Mouse (Mus musculus) hindbrain, embryonic 16.5 days (tissue): ENCODE data around the gene Cbfa2t2. TPM values are rescaled to one million over a fixed set of nuclear protein-coding genes. Genes with fewer than 3 reads are reported as not detected.
"Not testable (repeated sequence)": the region's sequence is repeated elsewhere in the genome, so short reads cannot be mapped to it uniquely, and the experiment has no call there.

Experiments
- ATAC-seq: fragments of 200-750 bp; cut with Nextera tagmentation; 2 replicates; pipeline ENCODE4 v1.8.0; 2017; ENCODE audit warnings: moderate TSS enrichment, moderate library complexity
- H3K27ac ChIP-seq: fragments of 300-500 bp; sonication (generic); 2 replicates; pipeline ENCODE4 v1.5.1; 2014; ENCODE audit warnings: low read depth, mild to moderate bottlenecking, control low read depth, low read length, moderate library complexity
- H3K27me3 ChIP-seq: fragments of 300-500 bp; sonication (generic); replicated peaks from 2 replicates; pipeline ENCODE4 v1.6.1; 2014; ENCODE audit warnings: low read length; ENCODE audit not compliant: control insufficient read depth, insufficient read depth
- H3K36me3 ChIP-seq: fragments of 300-500 bp; sonication (generic); 2 replicates; pipeline ENCODE4 v1.6.1; 2014; ENCODE audit warnings: mild to moderate bottlenecking, low read length, moderate library complexity, mixed read lengths; ENCODE audit not compliant: control insufficient read depth, insufficient read depth
- H3K4me1 ChIP-seq: fragments of 300-500 bp; sonication (generic); 2 replicates; pipeline ENCODE4 v1.6.1; 2014; ENCODE audit warnings: low read depth, low read length; ENCODE audit not compliant: control insufficient read depth, insufficient read depth
- H3K4me2 ChIP-seq: fragments of 300-500 bp; sonication (generic); 2 replicates; pipeline ENCODE4 v1.6.1; 2014; ENCODE audit warnings: mild to moderate bottlenecking, low read length, control low read depth, moderate library complexity
- H3K4me3 ChIP-seq: fragments of 300-500 bp; sonication (generic); 2 replicates; pipeline ENCODE4 v1.5.1; 2014; ENCODE audit warnings: mild to moderate bottlenecking, low read length, control low read depth, moderate library complexity
- H3K9ac ChIP-seq: fragments of 300-500 bp; sonication (generic); 2 replicates; pipeline ENCODE4 v1.6.1; 2014; ENCODE audit warnings: low read depth, mild to moderate bottlenecking, control low read depth, low read length, moderate library complexity
- H3K9me3 ChIP-seq: fragments of 300-500 bp; sonication (generic); 2 replicates; pipeline ENCODE4 v1.6.1; 2014; ENCODE audit warnings: mild to moderate bottlenecking, low read length, moderate library complexity; ENCODE audit not compliant: control insufficient read depth
- WGBS: fragments of 180-500 bp; shearing (Covaris S2); extraction: QIAGEN DNeasy Blood & Tissue Kit; methylation state at CpG from one replicate; pipeline ENCODE4 v1.1.7; 2014; 5-methylcytosine and 5-hydroxymethylcytosine counted together
- polyA plus RNA-seq: library from polyadenylated mRNA; unstranded; fragments of >200 nt; fragmentation: Nextera tagmentation; extraction: Ambion mirVana; gene quantifications from 2 replicates; pipeline ENCODE4 v1.2.1, GENCODE M21; 2015

Cbfa2t2 gene
- polyA plus RNA-seq, 1 experiment from 2014 or later: 39.8 TPM

DNA sequence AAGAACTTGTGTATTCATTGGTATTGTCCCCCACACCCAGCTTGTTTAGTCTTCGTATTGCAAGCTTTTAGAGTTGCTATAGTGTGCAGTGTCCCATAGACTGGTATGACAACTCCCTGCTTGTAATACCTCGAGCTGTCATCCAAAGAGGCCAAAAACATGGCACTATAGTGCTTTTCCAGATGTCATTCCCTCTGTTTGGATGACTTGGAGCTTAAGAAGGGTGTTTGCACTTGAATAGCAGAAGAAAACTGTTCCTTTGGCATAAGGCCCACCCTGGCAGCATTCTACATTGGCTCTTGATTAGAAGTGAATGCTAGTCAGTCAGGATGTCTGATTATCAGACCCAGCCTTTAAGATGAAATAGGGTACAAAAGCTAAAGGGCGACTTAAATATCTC is 40.7 kb downstream of the Cbfa2t2 start:
- Histone ChIP-seq H3K27me3 (no peaks in the 10 kb centered on the region), H3K4me1 (no peaks in the 10 kb centered on the region; the same call in 1 of the 2 replicates), H3K4me2 (no peak overlapping the region), H3K9ac (no peak overlapping the region), H3K36me3 (no peaks in the 10 kb centered on the region), H3K27ac (no peak overlapping the region), H3K4me3 (no peak overlapping the region), H3K9me3 (no peaks in the 10 kb centered on the region)
- WGBS: 47% methylated on average over 3 of the region's 3 CpGs
- no peak for ATAC-seq

DNA sequence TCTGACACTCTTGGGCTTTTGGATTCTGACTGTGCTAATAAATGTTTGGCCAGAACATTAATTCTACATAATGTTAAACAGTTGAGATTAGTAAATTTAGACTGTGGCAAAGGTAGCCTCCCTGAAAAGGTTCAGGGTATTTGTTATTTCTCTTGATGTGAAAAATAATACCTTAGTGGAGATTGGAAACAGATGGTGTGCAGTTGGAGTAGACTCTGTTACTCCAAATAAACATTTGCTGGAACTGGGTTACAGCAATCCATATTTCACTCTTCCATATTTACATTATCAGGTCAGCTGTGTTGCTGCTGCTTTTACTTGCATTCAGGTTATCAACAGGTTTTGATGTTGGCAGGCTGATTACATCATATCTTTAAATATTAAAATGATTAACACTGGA is 55.5 kb downstream of the Cbfa2t2 start:
- ATAC-seq: no peak
- no peak overlapping the region for H3K4me3 ChIP-seq
- no peak overlapping the region for H3K4me2 ChIP-seq
- no peak overlapping the region for H3K27ac ChIP-seq
- no peaks in the 10 kb centered on the region for H3K4me1 ChIP-seq
- H3K9ac ChIP-seq: no peak overlapping the region
- no peaks in the 10 kb centered on the region for H3K36me3 ChIP-seq
- no peaks in the 10 kb centered on the region for H3K27me3 ChIP-seq
- no peaks in the 10 kb centered on the region for H3K9me3 ChIP-seq

DNA sequence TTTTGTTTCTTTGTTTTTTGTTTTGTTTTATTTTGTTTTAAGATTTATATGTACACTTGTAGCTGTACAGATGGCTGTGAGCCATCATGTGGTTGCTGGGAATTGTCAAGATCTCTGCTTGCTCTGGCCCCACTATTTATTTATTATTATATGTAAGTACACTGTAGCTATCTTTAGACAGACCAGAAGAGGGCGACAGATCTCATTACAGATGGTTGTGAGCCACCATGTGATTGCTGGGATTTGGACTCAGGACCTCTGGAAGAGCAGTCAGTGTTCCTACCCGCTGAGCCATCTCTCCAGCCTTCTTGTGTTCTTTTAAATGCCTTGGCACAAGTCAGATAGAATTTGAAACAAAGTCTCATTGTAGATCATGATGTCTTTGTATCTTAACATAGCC is 57.3 kb downstream of the Cbfa2t2 start:
- H3K4me1 ChIP-seq, ATAC-seq: not testable (repeated sequence)

DNA sequence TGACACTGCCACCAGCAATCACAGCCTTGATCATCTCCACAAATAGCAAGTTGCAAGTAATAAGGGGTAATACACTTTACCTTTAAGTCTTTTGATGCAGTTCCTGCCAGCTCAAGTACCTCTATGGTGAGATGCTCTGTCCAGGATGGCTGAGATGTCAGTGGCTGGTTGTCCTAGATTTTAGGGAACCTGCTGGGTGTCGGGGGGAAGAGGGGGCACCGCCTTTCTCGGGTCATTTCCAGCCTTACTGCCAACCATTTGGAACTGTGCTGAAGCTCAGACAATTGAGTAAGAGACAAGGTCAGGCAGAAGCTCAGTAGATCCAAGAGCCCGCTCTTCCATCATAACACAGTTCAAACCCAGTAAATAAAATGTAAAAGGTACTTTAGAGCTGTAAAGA is 58.7 kb downstream of the Cbfa2t2 start:
- Histone ChIP-seq H3K4me1 (peaks cover 3% of the 10 kb centered on the region), H3K9ac (no peak overlapping the region), H3K9me3 (no peaks in the 10 kb centered on the region), H3K27me3 (no peaks in the 10 kb centered on the region), H3K4me3 (no peak overlapping the region), H3K4me2 (no peak overlapping the region), H3K36me3 (no peaks in the 10 kb centered on the region), H3K27ac (no peak overlapping the region)
- no peak for ATAC-seq
- WGBS: 87% methylated on average over 4 of the region's 4 CpGs

More for the DNA sequence above, 57.3 kb downstream of the Cbfa2t2 start:
- H3K4me2 ChIP-seq, H3K27me3 ChIP-seq, H3K9ac ChIP-seq, H3K4me3 ChIP-seq, H3K9me3 ChIP-seq, H3K27ac ChIP-seq, H3K36me3 ChIP-seq: not testable (repeated sequence)
- WGBS: 47% methylated on average over 2 of the region's 2 CpGs

DNA sequence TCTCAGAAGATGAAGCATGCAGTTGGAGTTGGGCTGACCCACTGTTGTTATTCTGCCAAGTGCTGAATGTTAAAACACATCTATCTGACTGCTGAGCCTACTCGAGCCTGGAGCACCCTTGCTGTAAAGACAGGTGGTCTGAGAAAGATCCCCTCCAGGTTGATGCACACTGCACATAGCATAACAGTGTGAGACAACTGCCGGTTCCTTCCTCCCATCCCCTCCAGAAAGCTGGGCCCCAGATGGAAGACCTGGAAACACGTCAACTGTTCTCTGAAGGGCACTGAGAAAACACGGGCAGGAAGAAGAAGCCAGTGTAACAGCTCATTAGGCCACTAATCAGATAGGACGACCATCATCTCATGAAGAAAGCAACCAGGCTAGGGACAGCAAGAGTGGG is 62.3 kb downstream of the Cbfa2t2 start:
- Histone ChIP-seq H3K4me2 (no peak overlapping the region), H3K27me3 (no peaks in the 10 kb centered on the region), H3K4me3 (no peak overlapping the region), H3K9me3 (no peaks in the 10 kb centered on the region), H3K27ac (no peak overlapping the region), H3K9ac (no peak overlapping the region), H3K36me3 (no peaks in the 10 kb centered on the region), H3K4me1 (peaks cover 3% of the 10 kb centered on the region)
- 0 out of 2 replicates have a peak, but pooled peaks have one; percentile 45 for ATAC-seq
- 42% methylated on average over 5 of the region's 5 CpGs for WGBS

DNA sequence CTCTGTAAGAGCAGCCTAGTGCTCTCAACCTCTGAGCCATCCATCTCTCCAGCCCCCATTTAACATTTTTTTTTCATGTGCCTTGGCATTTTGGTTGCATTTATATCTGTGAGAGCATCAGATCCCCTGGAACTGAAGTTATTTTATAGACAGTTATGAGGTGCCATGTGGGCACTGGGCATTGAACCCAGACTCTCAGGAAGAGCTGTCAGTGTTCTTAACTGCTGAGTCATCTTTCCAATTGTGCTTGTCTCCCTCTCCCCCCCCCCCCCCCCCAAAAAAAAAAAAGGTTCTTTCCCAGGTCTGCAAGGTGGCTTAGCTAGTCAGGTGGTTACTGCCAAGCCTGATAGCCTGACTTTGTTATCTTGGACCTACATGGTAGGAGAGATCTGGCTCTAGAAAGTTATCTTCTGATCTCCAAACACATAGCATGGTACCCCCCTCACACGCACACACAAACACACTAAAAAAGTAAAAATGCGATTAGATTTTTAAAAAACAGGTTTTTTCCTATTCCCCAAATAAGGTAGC is 63.5 kb downstream of the Cbfa2t2 start:
- 96% methylated on average over 2 of the region's 2 CpGs for WGBS
- Histone ChIP-seq H3K4me2 (no peak overlapping the region), H3K9ac (no peak overlapping the region), H3K4me3 (no peak overlapping the region), H3K27ac (no peak overlapping the region), H3K27me3 (no peaks in the 10 kb centered on the region), H3K4me1 (peaks cover 3% of the 10 kb centered on the region), H3K36me3 (no peaks in the 10 kb centered on the region), H3K9me3 (no peaks in the 10 kb centered on the region)
- ATAC-seq: no peak

DNA sequence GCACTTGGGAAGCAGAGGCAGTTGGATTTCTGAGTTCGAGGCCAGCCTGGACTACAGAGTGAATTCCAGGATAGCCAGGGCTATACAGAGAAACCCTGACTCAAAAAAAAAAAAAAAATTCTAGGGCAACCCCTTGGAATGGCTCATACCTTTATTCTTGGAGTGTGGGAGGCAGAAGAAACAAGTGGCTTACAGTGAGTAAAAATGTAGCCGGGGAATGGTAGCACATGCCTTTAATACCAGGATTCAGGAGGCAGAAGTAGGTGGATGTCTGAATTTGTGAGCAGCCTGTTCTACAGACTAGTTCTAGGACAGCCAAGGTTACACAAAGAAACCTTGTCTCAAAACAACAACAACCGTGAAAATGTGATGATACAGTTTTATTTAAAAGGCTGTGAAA is 64.5 kb downstream of the Cbfa2t2 start:
- Histone ChIP-seq H3K4me3 (no peak overlapping the region), H3K4me2 (no peak overlapping the region), H3K9me3 (no peaks in the 10 kb centered on the region), H3K27ac (no peak overlapping the region), H3K27me3 (no peaks in the 10 kb centered on the region), H3K9ac (no peak overlapping the region), H3K36me3 (no peaks in the 10 kb centered on the region), H3K4me1 (peaks cover 3% of the 10 kb centered on the region)
- WGBS: 88% methylated on average over 3 of the region's 3 CpGs
- no peak for ATAC-seq

DNA sequence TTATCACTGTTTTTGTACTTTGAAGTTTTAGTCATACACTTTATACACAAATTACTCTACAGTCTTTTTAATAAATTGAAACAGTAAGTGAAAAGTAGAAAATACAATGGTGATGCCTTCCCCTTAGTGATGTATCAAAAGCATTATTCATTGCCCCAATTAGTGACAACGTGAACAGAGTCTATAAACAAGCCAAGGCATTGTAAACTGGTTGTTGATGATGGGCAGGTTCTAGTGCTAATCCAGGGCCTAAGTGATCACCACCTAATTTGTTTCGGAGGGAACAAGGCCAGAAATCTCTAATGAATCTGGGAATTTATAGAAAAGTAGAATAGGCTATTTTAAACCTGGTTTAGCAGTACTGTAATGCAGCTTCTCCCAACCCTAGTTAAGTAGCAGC is 70.8 kb downstream of the Cbfa2t2 start:
- Histone ChIP-seq H3K4me2 (no peak overlapping the region), H3K9me3 (no peaks in the 10 kb centered on the region), H3K36me3 (peaks cover 5% of the 10 kb centered on the region), H3K27me3 (no peaks in the 10 kb centered on the region), H3K9ac (no peak overlapping the region), H3K4me1 (no peaks in the 10 kb centered on the region), H3K27ac (no peak overlapping the region), H3K4me3 (no peak overlapping the region)
- ATAC-seq: no peak
- 63% methylated on average over 2 of the region's 2 CpGs for WGBS

DNA sequence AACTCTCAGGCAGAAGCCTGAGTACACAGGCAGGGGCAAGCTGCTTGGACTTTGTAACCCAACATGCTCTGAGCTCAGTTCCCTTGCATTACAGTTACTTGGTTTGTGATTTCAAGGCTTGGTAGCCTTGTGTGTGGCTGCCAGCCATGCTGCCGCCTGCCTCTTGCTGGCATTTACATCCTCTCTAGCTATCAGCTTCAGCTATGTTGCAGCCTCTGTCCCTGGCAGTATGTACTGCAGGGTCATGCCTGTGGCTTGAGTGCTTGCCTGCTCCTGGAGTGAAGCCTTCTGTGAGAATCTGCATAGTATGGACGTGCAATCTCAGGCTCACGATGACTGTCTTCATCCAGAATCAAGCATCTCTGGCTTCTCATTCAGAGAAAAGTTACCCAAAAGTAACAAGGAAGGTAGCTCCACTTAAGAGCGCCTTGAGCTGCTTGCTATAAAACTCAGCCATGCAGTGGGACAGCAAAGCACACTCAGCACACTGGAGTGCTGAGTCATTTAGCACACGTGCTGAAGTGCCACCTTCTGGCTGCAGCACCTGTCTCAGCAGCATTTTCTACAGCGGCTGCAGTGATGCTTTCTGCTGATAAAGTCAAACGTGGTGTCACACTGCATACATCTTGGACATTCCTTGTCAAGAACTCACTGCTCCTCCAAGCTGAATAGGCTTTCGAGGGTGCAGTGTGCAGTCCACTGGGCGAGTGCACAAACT is 71.4 kb downstream of the Cbfa2t2 start:
- H3K9ac ChIP-seq: no peak overlapping the region
- H3K9me3 ChIP-seq: no peaks in the 10 kb centered on the region
- peaks cover 5% of the 10 kb centered on the region for H3K36me3 ChIP-seq
- H3K4me3 ChIP-seq: no peak overlapping the region
- no peak overlapping the region for H3K27ac ChIP-seq
- H3K27me3 ChIP-seq: no peaks in the 10 kb centered on the region
- no peaks in the 10 kb centered on the region for H3K4me1 ChIP-seq
- WGBS: 67% methylated on average over 9 of the region's 9 CpGs
- ATAC-seq: 0 out of 2 replicates have a peak, but pooled peaks have one; percentile 50
- no peak overlapping the region for H3K4me2 ChIP-seq
